Mouse (Mus musculus): ENCODE results near the gene Rab3b. TPM values are rescaled to one million over a fixed set of nuclear protein-coding genes. Genes with fewer than 3 reads are reported as not detected.

Rab3b gene
- polyA plus RNA-seq, 1 experiment, result 1.7 TPM

DNA sequence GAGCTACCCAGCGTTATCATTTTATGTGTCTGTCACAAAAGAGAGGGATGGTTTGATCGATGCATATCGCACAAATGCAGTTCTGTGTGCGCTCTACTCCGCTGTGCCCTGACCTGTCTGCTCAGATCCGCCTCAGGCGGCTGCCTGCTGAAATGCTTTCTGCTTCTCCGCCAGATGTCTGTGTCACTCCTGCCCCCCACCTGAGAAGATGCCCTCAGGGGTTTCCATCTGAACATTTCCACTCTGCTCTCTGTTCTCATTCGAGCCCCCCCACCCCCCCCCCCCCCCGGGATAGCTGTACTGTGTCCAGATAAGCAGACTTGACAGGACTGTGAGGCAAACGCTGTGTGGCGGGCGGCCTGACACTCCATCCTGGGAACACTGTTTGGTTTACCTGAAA is 5.0 kb downstream of the Rab3b start:
- no peak for DNase-seq
- TF ChIP-seq POLR2A (IDR thresholded peaks at IDR 0.05; ENCODE audit: control insufficient read depth, extremely low read depth, insufficient read depth, low read length, poor library complexity), result no peak
- no peak for TF ChIP-seq CTCF (IDR thresholded peaks at IDR 0.05; ENCODE audit: borderline replicate concordance, control insufficient read depth, extremely low read depth, insufficient read depth, low read length, poor library complexity)
- WGBS, result 82% methylated on average over 13 of the region's 13 CpGs
- no peak overlapping the region for H3K27ac ChIP-seq (ENCODE audit: control insufficient read depth, insufficient read depth, low read length)
- no peak overlapping the region for H3K4me3 ChIP-seq (ENCODE audit: control insufficient read depth, insufficient read depth, low read length)
- H3K27me3 ChIP-seq (ENCODE audit: control insufficient read depth, insufficient read depth, low read length), result no peaks in the 10 kb centered on the region; the same call in 1 of the 2 replicates
- peaks cover 9% of the 10 kb centered on the region for H3K4me1 ChIP-seq (replicated peaks; ENCODE audit: control insufficient read depth, insufficient read depth, low read length)
- no peaks in the 10 kb centered on the region for H3K36me3 ChIP-seq (ENCODE audit: control insufficient read depth, insufficient read depth, low read length)

GRCm38 (mm10) chr4:108887456-108887855 is 8.6 kb downstream of the Rab3b start:
- no peak overlapping the region for H3K4me3 ChIP-seq (ENCODE audit: control insufficient read depth, insufficient read depth, low read length)
- WGBS, result 89% methylated on average over 4 of the region's 4 CpGs
- H3K27ac ChIP-seq (ENCODE audit: control insufficient read depth, insufficient read depth, low read length), result no peak overlapping the region
- no peaks in the 10 kb centered on the region for H3K27me3 ChIP-seq (ENCODE audit: control insufficient read depth, insufficient read depth, low read length)
- TF ChIP-seq CTCF (IDR thresholded peaks at IDR 0.05; ENCODE audit: borderline replicate concordance, control insufficient read depth, extremely low read depth, insufficient read depth, low read length, poor library complexity) (no peak), POLR2A (IDR thresholded peaks at IDR 0.05; ENCODE audit: control insufficient read depth, extremely low read depth, insufficient read depth, low read length, poor library complexity) (no peak)
- H3K4me1 ChIP-seq (replicated peaks; ENCODE audit: control insufficient read depth, insufficient read depth, low read length), result no peaks in the 10 kb centered on the region
- no peak for DNase-seq
- H3K36me3 ChIP-seq (ENCODE audit: control insufficient read depth, insufficient read depth, low read length), result no peaks in the 10 kb centered on the region

GRCm38 (mm10) chr4:108890876-108891275 is 12.0 kb downstream of the Rab3b start:
- WGBS, result 94% methylated on average over 6 of the region's 6 CpGs
- H3K27me3 ChIP-seq (ENCODE audit: control insufficient read depth, insufficient read depth, low read length), result no peaks in the 10 kb centered on the region
- no peak for DNase-seq
- no peaks in the 10 kb centered on the region for H3K4me1 ChIP-seq (replicated peaks; ENCODE audit: control insufficient read depth, insufficient read depth, low read length)
- no peak overlapping the region for H3K27ac ChIP-seq (ENCODE audit: control insufficient read depth, insufficient read depth, low read length)
- TF ChIP-seq CTCF (IDR thresholded peaks at IDR 0.05; ENCODE audit: borderline replicate concordance, control insufficient read depth, extremely low read depth, insufficient read depth, low read length, poor library complexity) (no peak), POLR2A (IDR thresholded peaks at IDR 0.05; ENCODE audit: control insufficient read depth, extremely low read depth, insufficient read depth, low read length, poor library complexity) (no peak)
- H3K36me3 ChIP-seq (ENCODE audit: control insufficient read depth, insufficient read depth, low read length), result no peaks in the 10 kb centered on the region
- H3K4me3 ChIP-seq (ENCODE audit: control insufficient read depth, insufficient read depth, low read length), result no peak overlapping the region

DNA sequence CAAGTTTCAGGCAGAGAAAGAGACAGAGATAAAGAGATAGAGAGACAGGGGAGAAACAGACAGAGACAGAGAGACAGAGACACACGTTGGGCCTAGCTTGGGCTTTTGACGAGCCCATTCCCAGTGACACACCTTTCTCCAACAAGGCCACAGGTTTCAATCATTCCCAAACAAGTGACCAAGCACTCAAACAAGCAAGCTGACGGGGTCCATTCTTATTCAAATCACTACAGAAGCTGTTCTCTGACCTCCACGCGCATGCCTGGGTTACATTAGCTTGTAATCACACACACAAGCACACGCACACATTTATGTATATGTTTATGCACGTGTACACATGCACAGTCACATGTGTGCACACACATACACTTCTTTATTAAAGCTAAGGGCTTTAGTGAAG is 21.6 kb downstream of the Rab3b start:
- no peak overlapping the region for H3K27ac ChIP-seq (ENCODE audit: control insufficient read depth, insufficient read depth, low read length)
- no peaks in the 10 kb centered on the region for H3K4me1 ChIP-seq (replicated peaks; ENCODE audit: control insufficient read depth, insufficient read depth, low read length)
- no peaks in the 10 kb centered on the region for H3K36me3 ChIP-seq (ENCODE audit: control insufficient read depth, insufficient read depth, low read length)
- 92% methylated on average over 7 of the region's 7 CpGs for WGBS
- TF ChIP-seq POLR2A (IDR thresholded peaks at IDR 0.05; ENCODE audit: control insufficient read depth, extremely low read depth, insufficient read depth, low read length, poor library complexity) (no peak), CTCF (IDR thresholded peaks at IDR 0.05; ENCODE audit: borderline replicate concordance, control insufficient read depth, extremely low read depth, insufficient read depth, low read length, poor library complexity) (no peak)
- no peak overlapping the region for H3K4me3 ChIP-seq (ENCODE audit: control insufficient read depth, insufficient read depth, low read length)
- no peaks in the 10 kb centered on the region for H3K27me3 ChIP-seq (ENCODE audit: control insufficient read depth, insufficient read depth, low read length)
- no peak for DNase-seq

GRCm38 (mm10) chr4:108902886-108903285 is 24.0 kb downstream of the Rab3b start:
- no peaks in the 10 kb centered on the region for H3K36me3 ChIP-seq (ENCODE audit: control insufficient read depth, insufficient read depth, low read length)
- 94% methylated on average over 9 of the region's 9 CpGs for WGBS
- 0 out of 2 replicates have a peak, but pooled peaks cover 2% of the 10 kb centered on the region for H3K27me3 ChIP-seq (ENCODE audit: control insufficient read depth, insufficient read depth, low read length)
- H3K4me1 ChIP-seq (replicated peaks; ENCODE audit: control insufficient read depth, insufficient read depth, low read length), result no peaks in the 10 kb centered on the region
- H3K4me3 ChIP-seq (ENCODE audit: control insufficient read depth, insufficient read depth, low read length), result no peak overlapping the region
- H3K27ac ChIP-seq (ENCODE audit: control insufficient read depth, insufficient read depth, low read length), result no peak overlapping the region
- no peak for DNase-seq
- TF ChIP-seq CTCF (IDR thresholded peaks at IDR 0.05; ENCODE audit: borderline replicate concordance, control insufficient read depth, extremely low read depth, insufficient read depth, low read length, poor library complexity), result no peak
- no peak for TF ChIP-seq POLR2A (IDR thresholded peaks at IDR 0.05; ENCODE audit: control insufficient read depth, extremely low read depth, insufficient read depth, low read length, poor library complexity)

DNA sequence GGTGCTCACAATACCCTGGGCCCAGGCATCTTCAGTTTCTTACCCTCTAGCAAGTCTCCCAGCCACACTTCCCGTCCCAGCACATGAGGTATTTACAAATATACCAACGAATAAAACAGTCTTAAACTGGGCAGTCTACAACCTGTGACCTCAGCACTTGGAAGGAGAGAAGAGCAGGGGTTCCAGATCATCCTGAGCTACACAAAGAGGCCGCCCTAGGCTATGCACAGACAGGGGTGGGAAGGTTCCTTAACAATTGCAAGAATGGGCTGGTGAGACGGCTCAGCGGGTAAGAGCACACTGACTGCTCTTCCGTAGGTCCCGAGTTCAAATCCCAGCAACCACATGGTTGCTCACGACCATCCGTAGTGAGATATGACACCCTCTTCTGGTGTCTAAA is 24.5 kb downstream of the Rab3b start:
- Histone ChIP-seq H3K4me1 (replicated peaks; ENCODE audit: control insufficient read depth, insufficient read depth, low read length) (no peaks in the 10 kb centered on the region), H3K36me3 (ENCODE audit: control insufficient read depth, insufficient read depth, low read length) (no peaks in the 10 kb centered on the region), H3K4me3 (ENCODE audit: control insufficient read depth, insufficient read depth, low read length) (no peak overlapping the region), H3K27ac (ENCODE audit: control insufficient read depth, insufficient read depth, low read length) (no peak overlapping the region), H3K27me3 (ENCODE audit: control insufficient read depth, insufficient read depth, low read length) (0 out of 2 replicates have a peak, but pooled peaks cover 2% of the 10 kb centered on the region)
- WGBS, result 93% methylated on average over 9 of the region's 9 CpGs
- TF ChIP-seq CTCF (IDR thresholded peaks at IDR 0.05; ENCODE audit: borderline replicate concordance, control insufficient read depth, extremely low read depth, insufficient read depth, low read length, poor library complexity), result no peak
- TF ChIP-seq POLR2A (IDR thresholded peaks at IDR 0.05; ENCODE audit: control insufficient read depth, extremely low read depth, insufficient read depth, low read length, poor library complexity), result no peak
- DNase-seq, result no peak

DNA sequence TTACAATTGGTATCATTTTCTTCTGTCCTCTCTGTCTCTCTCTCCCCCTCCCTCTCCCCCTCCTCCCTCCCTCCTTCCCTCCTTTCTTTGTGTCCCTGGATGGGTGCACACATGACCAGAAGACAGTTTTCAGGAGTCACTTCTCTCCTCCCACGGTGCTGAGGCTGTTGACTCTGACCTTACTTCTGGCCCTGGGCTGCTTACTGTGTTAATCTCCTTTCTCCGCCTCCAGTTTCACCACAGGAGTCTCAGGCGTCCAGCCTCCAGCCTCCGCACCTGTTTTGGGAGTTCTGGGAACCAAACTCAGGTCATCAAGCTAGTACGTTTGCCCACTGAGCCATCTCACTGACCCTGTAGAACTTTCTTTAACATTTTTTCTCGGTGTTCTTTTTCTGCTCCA is 25.2 kb downstream of the Rab3b start:
- H3K4me3 ChIP-seq (ENCODE audit: control insufficient read depth, insufficient read depth, low read length), result no peak overlapping the region
- no peak overlapping the region for H3K27ac ChIP-seq (ENCODE audit: control insufficient read depth, insufficient read depth, low read length)
- no peaks in the 10 kb centered on the region for H3K4me1 ChIP-seq (replicated peaks; ENCODE audit: control insufficient read depth, insufficient read depth, low read length)
- WGBS, result 77% methylated on average over 6 of the region's 6 CpGs
- H3K27me3 ChIP-seq (ENCODE audit: control insufficient read depth, insufficient read depth, low read length), result 0 out of 2 replicates have a peak, but pooled peaks cover 2% of the 10 kb centered on the region
- H3K36me3 ChIP-seq (ENCODE audit: control insufficient read depth, insufficient read depth, low read length), result no peaks in the 10 kb centered on the region
- no peak for DNase-seq
- TF ChIP-seq CTCF (IDR thresholded peaks at IDR 0.05; ENCODE audit: borderline replicate concordance, control insufficient read depth, extremely low read depth, insufficient read depth, low read length, poor library complexity) (no peak), POLR2A (IDR thresholded peaks at IDR 0.05; ENCODE audit: control insufficient read depth, extremely low read depth, insufficient read depth, low read length, poor library complexity) (no peak)

Data from thymus, adult 2 months (tissue).